Mouse (Mus musculus) forebrain, embryonic 13.5 days (tissue): Measurements from ENCODE around the gene Ppp1r14d. TPM values are rescaled to one million over a fixed set of nuclear protein-coding genes. Genes with fewer than 3 reads are reported as not detected.

Experiments used
- ATAC-seq: fragments of 200-750 bp; cut with Nextera tagmentation; 2 replicates; pipeline ENCODE4 v1.8.0; 2017
- H3K27ac ChIP-seq: fragments of 300-500 bp; sonication (generic); 2 replicates; pipeline ENCODE4 v1.5.1; 2015; ENCODE audit warnings: inconsistent platforms, mild to moderate bottlenecking, moderate library complexity
- H3K27me3 ChIP-seq: fragments of 300-500 bp; sonication (generic); 2 replicates; pipeline ENCODE4 v1.6.1; 2015; ENCODE audit warnings: mild to moderate bottlenecking, inconsistent platforms
- H3K36me3 ChIP-seq: fragments of 300-500 bp; sonication (generic); 2 replicates; pipeline ENCODE4 v1.6.1; 2015; ENCODE audit warnings: mild to moderate bottlenecking, inconsistent platforms; ENCODE audit not compliant: poor library complexity, severe bottlenecking
- H3K4me1 ChIP-seq: fragments of 300-500 bp; sonication (generic); 2 replicates; pipeline ENCODE4 v1.6.1; 2015; ENCODE audit warnings: inconsistent platforms
- H3K4me2 ChIP-seq: fragments of 300-500 bp; sonication (generic); 2 replicates; pipeline ENCODE4 v1.6.1; 2015; ENCODE audit warnings: inconsistent platforms, mild to moderate bottlenecking, moderate library complexity
- H3K4me3 ChIP-seq: fragments of 300-500 bp; sonication (generic); 2 replicates; pipeline ENCODE4 v1.5.1; 2015; ENCODE audit warnings: mild to moderate bottlenecking, inconsistent platforms
- H3K9ac ChIP-seq: fragments of 300-500 bp; sonication (generic); 2 replicates; pipeline ENCODE4 v1.6.1; 2015; ENCODE audit warnings: mild to moderate bottlenecking, inconsistent platforms
- H3K9me3 ChIP-seq: fragments of 300-500 bp; sonication (generic); replicated peaks from 2 replicates; pipeline ENCODE4 v1.6.1; 2016; ENCODE audit warnings: inconsistent platforms
- WGBS: fragments of 180-500 bp; shearing (Covaris S2); methylation state at CpG from one replicate; pipeline ENCODE4 v1.1.7; 2015; 5-methylcytosine and 5-hydroxymethylcytosine counted together
- polyA plus RNA-seq: library from polyadenylated mRNA; unstranded; fragments of >200 nt; fragmentation: Nextera tagmentation; extraction: Ambion mirVana; gene quantifications from 2 replicates; pipeline ENCODE4 v1.2.1, GENCODE M21; 2015

Ppp1r14d gene
- polyA plus RNA-seq, 1 experiment from 2014 or later = not detected

DNA sequence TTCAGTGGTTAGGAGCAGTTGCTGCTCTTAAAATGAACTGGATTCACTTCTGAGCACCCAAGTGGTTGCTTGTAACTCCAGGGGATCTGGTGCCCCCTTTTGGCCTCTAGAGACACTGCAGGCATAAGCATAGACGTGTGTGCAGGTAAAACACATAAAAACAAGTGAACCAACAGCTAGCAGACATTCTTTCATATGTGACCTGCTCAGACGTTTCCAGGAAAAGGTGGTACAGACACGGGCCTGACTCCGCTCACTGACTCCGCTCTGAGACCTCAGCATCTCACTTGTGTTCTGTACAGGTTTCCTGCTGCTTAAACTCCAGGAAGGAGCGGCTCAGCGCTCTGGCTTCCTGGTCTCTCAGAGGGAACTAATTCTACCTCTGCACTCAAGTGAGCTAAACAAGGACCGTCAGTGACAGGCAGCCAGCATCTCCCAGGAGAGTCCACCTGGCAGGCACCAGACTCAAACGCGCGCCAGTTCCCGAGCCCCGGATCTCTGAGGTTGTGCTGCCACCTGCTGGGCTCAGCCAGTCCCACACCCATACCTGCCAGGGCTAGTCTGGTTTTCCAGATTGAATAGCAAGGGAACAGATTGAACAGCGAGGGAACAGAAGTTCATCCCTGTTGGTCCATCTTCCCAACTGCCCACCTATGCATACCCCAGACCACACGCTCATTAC, 40.5 kb downstream of the Ppp1r14d start:
- Histone ChIP-seq H3K4me2 (peak overlapping the region; percentile 60), H3K36me3 (peaks cover 19% of the 10 kb centered on the region), H3K4me1 (0 out of 2 replicates have a peak, but pooled peaks cover 3% of the 10 kb centered on the region), H3K27ac (no peak overlapping the region), H3K9me3 (no peaks in the 10 kb centered on the region), H3K9ac (no peak overlapping the region), H3K4me3 (peak overlapping the region; percentile 30), H3K27me3 (no peaks in the 10 kb centered on the region)
- peak; percentile 91 for ATAC-seq
- 5% methylated on average over 15 of the region's 15 CpGs for WGBS

DNA sequence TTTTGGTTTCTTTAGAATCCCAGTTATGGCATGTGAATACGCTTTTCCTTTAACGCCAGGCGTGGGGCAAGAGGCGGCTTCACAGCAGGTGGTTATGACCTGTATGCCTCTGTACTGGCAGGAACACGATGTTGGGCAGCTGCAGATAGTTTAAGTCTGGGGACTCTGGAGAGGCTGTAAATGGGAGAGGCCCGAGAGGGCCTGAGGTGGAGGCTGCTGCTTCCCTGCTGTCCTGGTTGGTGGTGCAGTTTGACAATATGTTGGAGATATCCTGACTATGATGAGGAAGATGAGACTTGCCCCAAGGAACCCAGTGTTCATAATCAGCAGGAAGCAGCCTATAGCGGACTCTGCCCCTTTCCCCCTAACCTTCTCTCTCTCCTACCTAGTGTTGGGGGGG, 46.8 kb downstream of the Ppp1r14d start:
- H3K36me3 ChIP-seq = peaks cover 70% of the 10 kb centered on the region
- no peaks in the 10 kb centered on the region for H3K9me3 ChIP-seq
- no peak overlapping the region for H3K27ac ChIP-seq
- ATAC-seq = no peak
- H3K4me2 ChIP-seq = no peak overlapping the region
- no peak overlapping the region for H3K4me3 ChIP-seq
- no peak overlapping the region for H3K9ac ChIP-seq
- WGBS = 78% methylated on average over 7 of the region's 7 CpGs
- H3K27me3 ChIP-seq = no peaks in the 10 kb centered on the region
- no peaks in the 10 kb centered on the region for H3K4me1 ChIP-seq

DNA sequence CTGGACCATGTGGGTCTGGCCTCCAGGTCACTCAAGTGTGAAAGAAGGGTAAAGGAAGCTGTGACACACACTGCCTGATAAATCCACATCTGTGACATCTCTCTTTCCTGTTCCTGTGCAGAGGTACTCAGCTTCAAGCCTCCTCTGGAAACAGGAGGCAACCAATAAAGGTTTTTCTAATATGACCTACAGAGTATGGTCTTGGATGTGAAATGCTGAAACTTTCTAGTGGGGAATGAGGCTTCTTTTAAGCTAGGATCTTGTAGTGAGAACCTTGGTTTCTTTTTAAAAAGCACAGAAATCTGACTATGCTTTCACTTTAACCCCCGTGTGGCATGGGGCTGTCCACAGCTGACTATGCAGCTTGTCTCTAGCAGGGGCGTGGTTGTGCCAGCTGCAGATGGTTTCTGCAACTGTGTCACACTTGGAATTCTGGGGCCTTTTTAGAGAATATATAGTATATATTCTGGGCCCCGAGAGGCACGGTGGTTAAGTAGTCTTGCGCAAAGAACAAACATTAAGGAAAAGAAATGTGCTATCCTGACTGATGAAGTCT, 52.2 kb downstream of the Ppp1r14d start:
- H3K4me1 ChIP-seq = peaks cover 20% of the 10 kb centered on the region
- no peak overlapping the region for H3K4me2 ChIP-seq
- H3K27ac ChIP-seq = no peak overlapping the region
- no peaks in the 10 kb centered on the region for H3K27me3 ChIP-seq
- peaks cover 37% of the 10 kb centered on the region for H3K36me3 ChIP-seq
- H3K4me3 ChIP-seq = no peak overlapping the region
- no peaks in the 10 kb centered on the region for H3K9me3 ChIP-seq
- no peak for ATAC-seq
- WGBS = 89% methylated on average over 5 of the region's 5 CpGs
- no peak overlapping the region for H3K9ac ChIP-seq

DNA sequence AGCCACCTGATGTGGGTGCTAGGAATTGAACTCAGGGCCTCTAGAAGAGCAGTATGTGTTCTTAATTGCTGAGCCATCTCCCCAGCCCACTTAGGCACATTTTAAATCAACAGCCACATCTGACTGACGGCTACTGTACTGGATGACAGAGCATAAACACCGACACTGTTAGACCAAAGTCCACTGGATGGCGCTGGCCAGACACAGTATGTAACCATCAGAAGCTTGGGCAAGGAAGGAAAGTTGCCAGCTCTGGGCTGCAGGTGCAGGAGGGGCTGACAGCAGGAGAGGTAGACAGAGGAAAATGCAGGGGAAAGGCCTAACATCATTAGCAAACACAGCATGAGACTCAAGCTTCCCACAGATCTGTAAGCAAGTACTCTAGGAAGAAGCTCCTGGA, 52.9 kb downstream of the Ppp1r14d start:
- H3K27ac ChIP-seq = no peak overlapping the region
- peaks cover 26% of the 10 kb centered on the region for H3K4me1 ChIP-seq
- no peaks in the 10 kb centered on the region for H3K9me3 ChIP-seq
- WGBS = 56% methylated on average over 3 of the region's 3 CpGs
- peaks cover 33% of the 10 kb centered on the region for H3K36me3 ChIP-seq
- H3K9ac ChIP-seq = no peak overlapping the region
- no peak for ATAC-seq
- H3K4me3 ChIP-seq = no peak overlapping the region
- no peak overlapping the region for H3K4me2 ChIP-seq
- H3K27me3 ChIP-seq = no peaks in the 10 kb centered on the region

DNA sequence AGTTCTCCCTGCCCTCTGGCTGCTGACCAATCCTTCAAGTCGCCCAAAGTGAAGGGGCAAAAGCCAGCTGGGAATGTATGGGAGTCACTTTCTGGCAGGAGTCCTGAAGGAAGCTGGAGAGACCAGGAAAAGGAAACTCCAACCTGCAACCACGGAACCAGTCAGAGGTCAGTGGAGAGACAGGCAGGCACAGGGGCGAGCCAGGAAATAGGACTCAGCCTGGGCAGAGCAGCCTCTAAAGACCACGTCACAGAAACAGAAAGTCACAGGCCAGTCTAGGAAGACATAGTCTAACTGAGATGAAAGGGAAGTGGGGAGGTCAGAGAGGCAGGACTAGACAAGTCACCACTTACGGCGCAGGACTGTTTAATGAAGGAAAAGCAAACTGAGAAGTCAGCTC, 54.1 kb downstream of the Ppp1r14d start:
- Histone ChIP-seq H3K9me3 (no peaks in the 10 kb centered on the region), H3K4me1 (peaks cover 26% of the 10 kb centered on the region), H3K9ac (no peak overlapping the region), H3K4me2 (no peak overlapping the region), H3K4me3 (no peak overlapping the region), H3K27ac (no peak overlapping the region), H3K27me3 (no peaks in the 10 kb centered on the region), H3K36me3 (peaks cover 28% of the 10 kb centered on the region)
- 78% methylated on average over 6 of the region's 6 CpGs for WGBS
- ATAC-seq = no peak

DNA sequence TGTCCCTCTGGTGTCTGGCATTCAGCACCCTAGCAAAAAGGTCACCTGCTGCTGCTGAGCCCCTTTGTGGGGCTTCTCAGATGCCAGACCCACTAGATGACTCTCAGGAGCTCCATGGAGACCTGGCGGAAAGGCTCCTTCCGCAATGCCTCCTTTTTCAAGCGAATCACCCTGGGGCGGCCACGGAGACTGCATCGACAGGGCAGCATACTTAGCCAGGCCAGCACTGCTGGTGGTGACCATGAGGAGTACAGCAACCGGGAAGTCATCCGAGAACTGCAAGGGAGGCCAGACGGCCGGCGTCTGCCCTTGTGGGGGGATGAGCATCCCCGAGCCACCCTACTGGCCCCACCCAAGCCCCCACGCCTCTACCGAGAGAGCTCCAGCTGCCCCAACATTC, 54.8 kb downstream of the Ppp1r14d start:
- H3K27me3 ChIP-seq = 0 out of 2 replicates have a peak, but pooled peaks cover 3% of the 10 kb centered on the region
- H3K9me3 ChIP-seq = no peaks in the 10 kb centered on the region
- no peak overlapping the region for H3K27ac ChIP-seq
- H3K4me2 ChIP-seq = no peak overlapping the region
- no peak overlapping the region for H3K4me3 ChIP-seq
- ATAC-seq = no peak
- peaks cover 26% of the 10 kb centered on the region for H3K4me1 ChIP-seq
- peaks cover 20% of the 10 kb centered on the region for H3K36me3 ChIP-seq
- WGBS = 67% methylated on average over 14 of the region's 14 CpGs
- H3K9ac ChIP-seq = no peak overlapping the region

DNA sequence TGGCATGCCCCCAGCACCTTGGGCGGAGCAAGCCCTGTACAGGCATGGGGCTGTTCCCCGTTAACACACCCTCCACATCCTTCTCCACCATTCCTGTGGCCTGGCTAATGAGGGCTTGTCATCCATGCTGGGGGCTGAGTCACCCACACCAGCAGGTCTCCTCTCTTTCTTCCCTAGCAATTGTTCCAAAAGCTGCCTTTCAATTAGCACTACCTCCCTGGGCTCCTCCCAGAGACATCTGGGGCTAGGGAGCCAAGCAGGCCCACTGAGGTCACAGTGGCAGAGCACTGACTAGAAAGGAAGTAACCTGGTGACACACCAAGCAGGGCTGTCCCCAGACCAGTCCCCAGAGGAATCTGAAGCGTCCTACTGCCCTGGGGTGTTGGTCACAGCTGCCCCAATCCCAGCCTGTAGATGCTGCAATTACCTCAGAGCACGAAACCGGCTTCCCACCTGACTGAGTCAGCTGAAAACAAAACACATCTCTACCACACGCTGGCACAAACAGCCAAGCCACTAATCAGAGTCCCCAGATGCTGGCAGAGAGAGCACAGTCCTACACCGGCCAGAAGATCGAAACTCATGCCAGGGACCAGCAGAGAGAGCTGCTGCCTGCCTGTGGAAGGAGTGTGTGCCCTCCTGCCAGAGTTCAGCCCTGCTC, 55.6 kb downstream of the Ppp1r14d start, which contains the start of gene Gm14137:
Gm14137 (plus strand) TSS at position 519 of the 661 bp plus-strand sequence.
- peaks cover 13% of the 10 kb centered on the region for H3K36me3 ChIP-seq
- no peak within 1 kb of the TSS for H3K4me3 ChIP-seq
- no peaks in the 10 kb centered on the region for H3K9me3 ChIP-seq
- H3K27me3 ChIP-seq = peaks cover 7% of the 10 kb centered on the region; the same call in 1 of the 2 replicates
- H3K4me1 ChIP-seq = peaks cover 26% of the 10 kb centered on the region
- H3K4me2 ChIP-seq = no peak within 1 kb of the TSS
- 26% methylated on average over 8 of the region's 8 CpGs for WGBS
- no peak for ATAC-seq
- H3K27ac ChIP-seq = 0 out of 2 replicates have a peak within 1 kb of the TSS, but pooled peaks have one; percentile 14
- peak within 1 kb of the TSS; percentile 19; the same call in 1 of the 2 replicates for H3K9ac ChIP-seq

DNA sequence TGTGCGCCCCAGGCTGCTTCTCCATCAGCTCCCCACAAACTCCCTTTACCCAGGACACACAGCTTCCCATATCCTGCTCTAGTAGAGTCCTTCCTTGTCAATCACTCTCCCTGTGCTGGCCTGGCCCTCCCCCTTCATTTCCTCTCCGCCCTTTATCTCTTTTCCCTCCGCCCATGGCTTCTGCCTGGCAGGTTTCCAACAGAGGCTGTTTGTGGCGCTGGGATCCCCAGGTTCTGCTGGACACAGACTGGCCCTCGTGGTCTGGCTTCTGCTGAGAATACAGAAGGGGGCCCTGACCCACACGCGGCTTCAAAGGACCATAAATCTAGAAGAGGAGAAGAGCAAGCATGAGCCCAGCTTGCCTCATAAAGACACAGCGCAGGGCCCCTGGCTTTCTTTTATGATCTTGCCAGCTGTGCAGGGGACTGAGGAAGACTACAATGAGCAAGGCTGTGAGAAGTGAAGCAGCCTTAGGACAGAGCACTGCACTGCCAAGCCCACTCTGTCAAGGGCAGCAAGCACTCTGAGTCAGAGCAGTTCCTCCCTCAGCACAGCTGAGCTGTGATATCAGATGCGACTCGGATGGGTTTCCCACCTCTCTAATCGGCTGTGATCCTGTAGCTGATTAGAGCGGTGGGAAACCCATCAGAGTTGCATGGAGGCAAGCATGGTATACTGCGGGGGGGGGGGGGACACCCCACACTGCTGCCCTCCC, 56.7 kb downstream of the Ppp1r14d start:
- Histone ChIP-seq H3K4me1 (peaks cover 27% of the 10 kb centered on the region), H3K36me3 (peaks cover 2% of the 10 kb centered on the region), H3K4me2 (peak overlapping the region; percentile 1; the same call in 1 of the 2 replicates), H3K27me3 (peaks cover 14% of the 10 kb centered on the region), H3K27ac (no peak overlapping the region), H3K9me3 (no peaks in the 10 kb centered on the region), H3K4me3 (no peak overlapping the region), H3K9ac (peak overlapping the region; percentile 9)
- 26% methylated on average over 13 of the region's 13 CpGs for WGBS
- ATAC-seq = peak; percentile 48; the same call in 1 of the 2 replicates

DNA sequence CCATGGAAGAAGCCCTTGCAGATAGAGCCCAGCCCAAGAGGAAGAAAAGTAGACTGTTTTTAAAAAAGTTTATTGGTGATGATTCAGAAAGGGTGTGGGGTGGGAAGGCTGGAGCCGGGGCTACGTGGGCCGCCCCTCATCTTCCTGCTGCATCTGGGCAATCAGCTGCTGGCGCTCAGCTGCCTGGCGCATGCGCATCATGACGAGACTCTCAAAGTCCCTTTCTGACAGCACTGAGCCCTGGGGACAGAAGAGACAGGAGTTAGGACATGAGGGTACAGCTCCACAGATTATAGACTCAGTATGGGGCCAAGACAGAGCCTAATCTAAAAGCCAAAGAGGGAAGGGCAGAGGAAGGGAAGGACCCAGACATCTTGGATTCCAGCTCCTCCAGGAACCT, 57.3 kb downstream of the Ppp1r14d start:
- WGBS = 90% methylated on average over 7 of the region's 7 CpGs
- H3K9ac ChIP-seq = 0 out of 2 replicates have a peak overlapping the region, but pooled peaks have one; percentile 9

DNA sequence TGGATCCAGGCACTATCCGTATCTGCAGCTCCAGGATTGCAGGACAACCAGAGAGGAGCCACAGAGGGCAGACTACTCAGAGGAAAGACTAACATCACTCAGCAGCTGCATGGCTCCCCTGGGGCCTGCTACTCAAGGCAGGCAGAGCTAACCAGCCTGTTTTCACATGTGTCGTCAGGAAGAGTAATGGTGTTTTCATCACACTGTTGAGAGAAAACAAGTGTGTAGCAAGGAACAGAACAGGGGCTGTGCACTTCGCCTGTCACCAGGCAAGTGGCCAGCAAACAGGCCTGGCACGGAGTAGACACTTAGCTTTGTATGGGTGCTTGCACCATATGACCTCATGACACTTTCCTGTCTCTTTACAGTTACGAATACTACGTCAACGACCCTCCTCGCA, 58.1 kb downstream of the Ppp1r14d start:
- Histone ChIP-seq H3K4me2 (no peak overlapping the region), H3K27ac (no peak overlapping the region), H3K9me3 (no peaks in the 10 kb centered on the region), H3K36me3 (no peaks in the 10 kb centered on the region; the same call in 1 of the 2 replicates), H3K9ac (no peak overlapping the region), H3K4me1 (peaks cover 41% of the 10 kb centered on the region), H3K27me3 (peaks cover 28% of the 10 kb centered on the region), H3K4me3 (no peak overlapping the region)
- no peak for ATAC-seq
- 80% methylated on average over 8 of the region's 8 CpGs for WGBS

More for the DNA sequence above, 57.3 kb downstream of the Ppp1r14d start:
- Histone ChIP-seq H3K4me1 (peaks cover 32% of the 10 kb centered on the region), H3K9me3 (no peaks in the 10 kb centered on the region), H3K4me3 (no peak overlapping the region), H3K27me3 (peaks cover 19% of the 10 kb centered on the region), H3K36me3 (no peaks in the 10 kb centered on the region; the same call in 1 of the 2 replicates), H3K27ac (no peak overlapping the region), H3K4me2 (peak overlapping the region; percentile 1; the same call in 1 of the 2 replicates)
- ATAC-seq = no peak

DNA sequence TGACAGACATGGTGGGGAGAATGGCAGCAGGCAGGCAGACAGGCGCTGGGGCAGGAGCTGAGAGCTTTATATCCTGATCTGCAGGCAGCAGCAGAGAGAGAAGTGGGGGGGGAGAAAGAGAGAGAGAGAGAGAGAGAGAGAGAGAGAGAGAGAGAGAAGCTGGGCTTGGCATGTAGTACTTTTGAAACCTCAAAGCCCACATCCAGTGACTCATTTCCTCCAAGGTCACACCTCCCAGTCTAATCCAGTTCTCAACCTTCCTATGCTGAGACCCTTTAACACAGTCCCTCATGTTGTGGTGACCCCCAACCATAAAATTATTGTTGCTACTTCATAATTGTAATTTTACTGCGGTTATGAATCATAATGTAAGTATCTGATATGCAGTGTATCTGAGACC, 59.4 kb downstream of the Ppp1r14d start:
- H3K27ac ChIP-seq = no peak overlapping the region
- H3K4me1 ChIP-seq = peaks cover 42% of the 10 kb centered on the region
- peaks cover 41% of the 10 kb centered on the region for H3K27me3 ChIP-seq
- no peak overlapping the region for H3K4me2 ChIP-seq
- no peaks in the 10 kb centered on the region for H3K9me3 ChIP-seq
- H3K4me3 ChIP-seq = no peak overlapping the region
- no peak for ATAC-seq
- H3K36me3 ChIP-seq = no peaks in the 10 kb centered on the region; the same call in 1 of the 2 replicates
- H3K9ac ChIP-seq = no peak overlapping the region
- 85% methylated on average over 2 of the region's 2 CpGs for WGBS
